Mouse (Mus musculus) G1E (cell line): ENCODE data around the gene Zcchc7.

ENCODE experiments used
- CTCF ChIP-seq: IDR thresholded peaks from 2 replicates; pipeline ENCODE4 v1.5.1; 2012; ENCODE audit warnings: low read depth, low read length, inconsistent platforms, mixed read lengths
- GATA1 ChIP-seq: IDR thresholded peaks from 2 replicates; pipeline ENCODE4 v1.6.1; 2012; ENCODE audit warnings: borderline replicate concordance, low read length, inconsistent platforms, mixed read lengths
- GATA2 ChIP-seq: IDR thresholded peaks from 2 replicates; pipeline ENCODE4 v1.6.1; 2012; ENCODE audit warnings: low read depth, low read length, inconsistent platforms, borderline replicate concordance
- POLR2AphosphoS5 ChIP-seq: IDR thresholded peaks from 2 replicates; pipeline ENCODE4 v1.6.1; 2012; ENCODE audit warnings: low read depth, low read length, inconsistent platforms; ENCODE audit not compliant: insufficient replicate concordance
- TAL1 ChIP-seq: conservative IDR thresholded peaks from 2 replicates; pipeline ENCODE4 v1.6.1; 2012; ENCODE audit warnings: low read depth, low read length, inconsistent platforms, mixed read lengths

DNA sequence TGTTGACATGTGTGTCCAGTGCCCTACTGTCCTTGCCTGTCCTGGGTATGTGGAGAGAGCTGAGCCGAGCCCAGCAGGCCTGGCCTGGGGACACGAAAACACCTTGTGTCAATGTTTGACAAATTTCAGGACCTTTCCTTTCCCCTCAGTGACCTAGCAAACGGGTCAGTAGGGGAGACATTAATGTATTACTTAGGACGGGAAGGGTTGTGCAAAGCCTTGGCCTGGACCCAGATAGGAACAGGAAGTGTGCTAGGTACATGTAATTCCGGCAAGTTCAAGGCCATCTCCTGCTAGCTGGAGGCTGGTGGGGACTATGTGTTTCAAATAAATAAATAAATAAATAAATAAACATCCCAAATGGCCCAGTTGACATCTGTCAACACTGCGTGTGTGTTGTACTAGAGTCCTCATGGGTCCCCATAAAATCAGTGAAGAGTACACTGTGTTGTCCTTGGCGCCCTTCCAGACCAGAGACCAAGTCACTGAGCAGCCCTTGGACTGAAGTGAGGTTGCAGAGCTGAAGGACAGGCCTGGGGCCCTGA lies 224.2 kb downstream of the Zcchc7 start:
- TF ChIP-seq CTCF = no peak
- no peak for TF ChIP-seq POLR2AphosphoS5
- TF ChIP-seq GATA1 = no peak
- no peak for TF ChIP-seq TAL1
- no peak for TF ChIP-seq GATA2
